Mouse (Mus musculus) NIH3T3 (cell line): Measurements from ENCODE around the gene Pdpk1.
"Not testable (repeated sequence)": the region's sequence is repeated elsewhere in the genome, so short reads cannot be mapped to it uniquely, and the experiment has no call there.

Source experiments
- DNase-seq: peaks from one replicate; pipeline ENCODE4 v3.0.0-alpha.2; 2012; ENCODE audit warnings: low read depth

Pdpk1 gene

DNA sequence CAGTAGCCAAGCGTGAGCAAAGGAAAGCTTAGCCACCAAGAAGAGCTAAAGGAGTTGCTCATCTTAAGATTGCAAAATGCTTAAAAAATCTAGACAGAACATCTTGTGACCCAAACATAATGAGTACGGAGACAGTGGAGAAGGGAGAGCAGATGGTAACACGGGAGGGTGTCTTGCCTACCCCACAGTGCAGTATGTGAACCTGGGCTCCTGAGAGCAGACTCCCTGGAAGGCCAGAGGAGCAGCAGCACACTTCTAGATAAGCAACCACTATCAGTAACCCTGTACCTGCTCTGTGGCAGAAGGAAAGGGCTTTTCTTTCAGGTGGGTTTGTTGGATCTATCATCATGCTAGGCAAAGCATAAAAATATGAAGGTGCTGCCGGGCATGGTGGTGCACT, 37.7 kb downstream of the Pdpk1 start:
- DNase-seq, result no peak

DNA sequence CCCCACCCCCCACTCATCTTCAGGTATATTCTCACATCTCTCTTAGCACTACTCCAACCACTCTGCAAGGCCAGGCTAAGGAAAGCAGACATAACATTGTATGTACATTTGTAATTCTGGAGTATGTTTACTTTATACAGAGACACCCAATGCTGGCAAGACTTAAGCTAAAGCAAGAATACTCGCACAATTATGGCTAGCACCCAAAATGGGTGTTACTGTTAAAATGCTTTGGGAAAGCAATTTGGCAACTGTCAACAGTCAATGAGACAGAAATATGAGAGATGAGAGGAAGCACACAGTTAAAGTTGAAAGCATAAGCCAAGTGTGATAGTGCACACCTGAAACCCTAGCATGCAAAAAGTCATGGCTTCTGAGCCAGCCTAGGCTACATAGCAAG, 39.5 kb downstream of the Pdpk1 start:
- DNase-seq, result peak; percentile 22

DNA sequence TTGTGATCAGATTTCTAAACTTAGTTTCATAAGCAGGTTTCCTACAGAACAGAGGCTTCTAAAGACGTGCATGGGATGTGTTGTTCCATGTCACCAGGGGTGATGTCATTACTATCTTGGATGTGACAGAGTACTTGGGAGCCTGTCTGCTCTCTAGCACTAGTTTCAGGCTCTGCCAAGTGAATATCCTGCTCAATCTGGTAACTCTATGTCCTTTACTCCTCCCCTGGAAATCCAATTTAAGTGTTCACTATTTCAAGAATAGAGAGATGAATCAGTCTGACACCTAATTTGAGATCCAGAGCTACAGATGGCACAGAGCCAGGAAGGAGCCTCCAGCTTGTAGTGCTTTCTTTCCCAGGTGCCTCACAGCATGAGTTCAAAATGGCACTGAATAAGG, 41.8 kb downstream of the Pdpk1 start:
- peak; percentile 25 for DNase-seq

DNA sequence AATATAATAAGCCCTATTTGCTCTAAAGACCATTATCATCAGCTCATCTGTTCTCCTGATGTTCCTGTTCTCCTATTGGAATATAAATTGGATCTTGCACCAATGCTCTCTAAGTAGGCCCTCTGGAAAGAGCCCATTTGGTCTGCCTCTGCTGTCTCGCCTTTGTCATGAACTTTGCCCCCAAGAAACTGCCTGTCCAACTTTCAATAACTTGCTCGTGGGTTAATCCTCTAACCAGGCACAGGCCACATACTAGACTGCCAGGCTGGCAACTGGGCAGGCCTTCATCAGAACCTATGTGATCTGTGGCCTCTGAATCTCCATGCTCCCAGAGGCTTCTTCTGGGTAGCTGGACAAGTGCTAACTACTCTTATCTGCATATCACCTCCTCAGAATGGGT, 45.6 kb downstream of the Pdpk1 start:
- no peak for DNase-seq

DNA sequence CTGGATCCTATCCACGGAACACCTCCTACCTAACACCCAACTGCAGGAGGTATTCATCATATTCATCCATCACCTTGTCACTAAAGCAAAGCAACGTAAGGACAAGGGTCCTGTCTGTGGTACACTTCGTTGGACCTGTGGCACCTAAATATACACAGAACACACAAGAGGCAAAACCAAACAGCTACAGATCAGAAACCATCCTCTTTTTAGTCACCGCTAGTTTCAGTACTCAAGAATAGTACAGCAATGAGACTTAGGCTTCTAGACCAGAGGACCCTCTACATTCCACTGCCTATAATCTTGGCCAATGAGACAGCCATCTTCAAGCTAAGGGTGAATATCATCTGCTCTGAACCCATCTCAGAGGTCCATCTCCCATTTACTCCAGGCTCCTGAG, 52.4 kb downstream of the Pdpk1 start:
- DNase-seq, result no peak

DNA sequence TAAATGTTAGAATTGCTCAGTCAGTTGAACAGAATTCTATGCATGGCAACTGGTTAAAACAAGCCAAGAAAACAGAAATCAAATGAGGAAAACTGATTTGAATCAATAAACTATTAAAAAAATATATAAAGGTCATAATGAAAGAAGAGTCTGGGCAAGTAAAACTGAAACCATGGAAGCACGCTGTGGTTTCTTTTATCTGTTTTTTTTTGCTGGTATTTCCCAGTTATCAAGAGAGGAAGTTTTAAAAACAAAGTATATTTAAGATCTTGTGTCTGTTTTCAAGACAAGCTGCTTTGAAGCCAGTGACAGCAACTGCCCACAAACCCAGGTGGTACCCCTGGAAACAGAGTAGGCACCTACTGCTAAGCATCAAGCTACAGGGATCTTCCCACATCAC, 60.1 kb downstream of the Pdpk1 start:
- no peak for DNase-seq

DNA sequence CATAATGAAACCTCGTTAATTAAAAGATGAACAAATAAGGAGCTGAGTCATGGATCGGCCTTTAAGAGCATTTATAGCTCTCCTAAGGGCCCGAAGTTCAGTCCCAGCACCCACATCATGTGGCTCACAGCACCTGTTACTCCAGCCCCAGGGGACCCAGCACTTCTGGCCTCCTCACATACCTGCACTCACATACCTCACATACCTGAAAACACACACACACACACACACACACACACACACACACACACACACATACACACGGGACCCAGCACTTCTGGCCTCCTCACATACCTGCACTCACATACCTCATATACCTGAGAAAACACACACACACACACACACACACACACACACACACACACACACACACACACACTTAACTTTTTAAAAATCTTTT, 64.3 kb downstream of the Pdpk1 start:
- not testable (repeated sequence) for DNase-seq

DNA sequence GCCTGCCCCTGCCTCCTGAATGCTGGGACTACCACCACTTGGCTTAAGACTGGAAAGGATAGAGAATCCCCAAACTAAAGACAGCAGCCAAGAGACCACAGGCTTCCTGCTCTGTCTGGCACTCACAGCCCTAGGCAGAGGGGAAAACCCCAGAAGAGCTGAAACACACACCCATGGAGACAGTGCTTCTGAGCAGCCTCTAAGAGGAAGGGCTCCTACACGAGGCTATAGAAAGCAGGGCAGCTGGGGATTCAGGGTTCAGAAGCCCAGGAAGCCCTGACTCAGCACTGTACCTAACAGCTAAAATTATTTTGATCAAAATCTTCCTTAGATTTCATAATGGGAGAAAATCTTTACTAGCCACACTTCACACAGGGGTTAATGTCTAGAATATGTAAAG, 66.1 kb downstream of the Pdpk1 start:
- DNase-seq, result no peak

DNA sequence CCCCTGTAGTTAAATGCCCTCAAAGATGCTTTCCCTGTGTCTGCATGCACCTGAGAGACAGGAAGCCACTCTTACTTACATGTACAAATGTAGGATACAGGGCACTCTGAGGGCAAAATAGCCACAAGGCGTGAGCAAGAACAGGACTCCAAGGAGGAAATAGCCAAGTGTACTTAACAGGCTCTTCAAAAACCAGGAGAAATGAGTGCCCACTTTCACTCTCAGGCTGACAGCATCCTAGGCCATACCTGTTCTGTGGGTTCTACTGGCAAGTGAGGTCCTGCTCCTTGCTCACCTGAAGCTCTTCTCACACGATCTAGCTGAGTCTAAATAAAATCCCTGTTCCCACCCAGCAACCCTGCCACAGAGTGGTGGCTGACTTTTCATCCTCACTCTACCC, 73.6 kb downstream of the Pdpk1 start:
- no peak for DNase-seq

DNA sequence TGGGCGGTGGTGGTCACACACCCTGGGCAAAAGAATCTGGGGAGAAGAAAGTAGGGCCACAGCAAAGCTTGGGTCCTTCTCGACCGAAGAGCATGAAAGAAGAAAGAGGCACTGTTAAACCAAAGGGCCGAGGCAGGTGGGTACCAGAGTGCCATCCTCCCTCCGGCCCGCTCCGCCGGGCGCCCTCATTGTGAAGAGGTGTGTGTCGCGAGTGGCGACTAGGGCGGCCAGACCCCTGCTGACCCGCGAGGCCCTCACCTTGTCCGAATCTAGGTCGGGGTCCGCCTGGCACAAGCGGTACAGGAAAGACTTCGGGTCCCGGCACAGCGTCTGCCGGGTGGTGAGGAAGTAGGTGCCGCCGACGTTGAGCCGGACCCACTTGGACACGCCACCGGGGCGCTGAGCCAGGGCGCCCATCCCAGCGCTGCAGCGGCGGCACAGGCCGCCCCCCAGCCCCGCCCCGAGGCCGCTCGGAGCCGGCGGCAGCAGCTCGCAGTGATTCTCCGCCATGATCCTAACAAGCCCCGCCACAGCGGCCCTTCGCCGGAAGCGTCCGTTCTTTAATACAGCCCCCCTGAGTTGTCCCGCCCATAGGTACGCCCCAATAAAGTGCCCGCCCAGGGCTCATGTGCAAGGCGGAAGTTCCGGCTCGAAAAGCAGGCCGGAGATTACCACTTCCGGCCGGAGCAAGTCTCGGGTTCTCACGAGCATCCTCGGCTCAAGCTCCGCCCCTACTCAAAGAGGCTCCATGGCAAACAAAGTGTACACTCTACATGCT, 77.6 kb downstream of the Pdpk1 start, which contains the start of gene Kctd5:
TSS of gene Kctd5 (minus strand) at position 567 of the 778 bp plus-strand sequence.
- peak; percentile 98 for DNase-seq

DNA sequence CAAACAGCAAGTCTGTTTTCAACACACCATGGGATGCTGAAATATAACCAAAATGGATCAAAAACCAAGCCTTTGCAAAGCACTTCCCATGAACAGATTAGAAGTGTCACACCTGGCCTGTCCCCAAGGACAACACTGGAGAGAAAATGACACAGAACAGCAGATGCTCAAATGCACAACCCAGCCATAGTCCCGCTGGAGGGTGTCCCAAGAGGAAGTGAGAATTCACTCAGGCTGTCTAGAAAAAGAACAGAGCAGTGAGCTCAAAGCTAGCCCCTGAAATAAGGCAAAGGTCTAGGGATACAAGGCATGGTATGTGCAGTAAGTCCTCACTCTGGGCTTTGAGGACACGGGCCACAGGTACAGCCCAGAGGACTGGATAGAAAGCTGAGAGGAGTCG, 81.2 kb downstream of the Pdpk1 start:
- DNase-seq, result no peak

DNA sequence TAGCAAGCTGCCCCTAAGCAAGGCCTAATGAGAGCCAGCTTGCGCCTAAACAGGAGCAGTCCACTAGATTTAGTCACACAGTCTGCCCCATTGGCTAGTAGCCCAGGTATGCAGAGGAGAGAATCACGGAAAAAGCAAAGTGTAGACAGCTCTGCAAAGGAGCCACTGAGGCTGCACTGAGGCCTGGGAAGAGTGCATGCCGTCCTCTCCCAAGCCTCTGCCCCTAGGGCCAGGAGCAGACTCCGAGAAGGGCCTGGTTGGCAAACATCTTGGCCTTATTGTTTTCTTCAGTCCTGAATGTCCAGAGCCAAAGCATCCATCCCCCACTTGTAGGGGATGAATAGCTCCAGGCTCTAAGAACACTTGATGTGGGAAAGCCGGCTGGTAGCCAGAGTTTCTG, 82.5 kb downstream of the Pdpk1 start:
- peak; percentile 84 for DNase-seq

DNA sequence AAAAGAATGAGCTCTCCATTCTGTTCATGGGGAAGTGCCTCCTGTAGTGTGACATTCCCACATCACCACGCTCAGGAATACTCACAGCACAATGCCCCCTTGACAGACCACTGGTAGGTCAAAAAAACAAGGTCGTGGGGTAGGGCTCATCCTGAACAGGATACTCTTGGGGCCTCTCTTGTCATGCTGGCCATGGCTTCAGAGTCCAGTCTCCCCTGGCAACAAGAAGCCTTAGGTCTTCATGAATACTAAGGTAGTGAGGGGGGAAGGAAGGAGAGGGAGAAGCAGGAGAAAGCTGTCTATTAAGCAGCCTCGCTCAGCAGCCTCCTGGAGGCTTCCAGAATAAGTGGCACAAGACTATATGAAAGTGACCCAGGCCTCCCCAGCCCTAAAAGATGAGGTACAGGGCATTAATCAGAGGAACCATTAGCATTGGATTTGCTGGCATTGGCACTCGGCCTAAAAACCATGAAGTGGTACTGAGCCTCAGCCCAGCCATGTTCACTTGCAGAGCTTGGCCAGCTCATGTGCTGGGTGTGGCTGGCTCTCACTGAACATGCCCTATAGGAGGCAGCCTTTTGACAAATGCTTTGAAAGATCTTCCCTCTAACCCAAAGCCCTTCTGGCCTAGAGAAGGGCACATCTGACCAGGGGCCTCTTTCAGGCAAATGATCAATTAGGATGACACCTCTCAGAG, 88.1 kb downstream of the Pdpk1 start:
- peak; percentile 41 for DNase-seq

DNA sequence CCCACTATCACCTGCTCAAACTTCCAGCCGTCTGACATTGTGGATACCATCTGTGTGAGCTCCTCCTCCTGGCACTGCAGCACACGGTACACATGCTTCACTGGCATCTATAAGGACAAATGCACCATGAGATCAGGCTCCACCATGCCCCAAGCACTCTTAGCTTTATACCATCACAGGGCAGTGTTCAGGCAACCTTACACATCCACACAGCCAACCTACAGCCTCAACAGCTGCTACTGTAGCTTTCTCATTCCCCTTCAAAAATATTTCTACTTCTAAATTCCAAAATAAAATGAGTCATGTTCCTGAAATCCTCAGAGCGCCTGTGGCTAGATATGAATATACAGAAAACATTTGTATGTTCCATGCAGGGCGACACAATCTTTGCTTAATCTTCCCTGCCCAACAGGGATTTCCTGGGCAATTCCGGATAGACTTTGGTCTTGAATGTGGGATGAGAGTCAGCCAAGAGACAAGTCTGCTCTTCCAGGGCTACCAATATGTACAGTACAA, 92.9 kb downstream of the Pdpk1 start:
- DNase-seq, result peak; percentile 61

DNA sequence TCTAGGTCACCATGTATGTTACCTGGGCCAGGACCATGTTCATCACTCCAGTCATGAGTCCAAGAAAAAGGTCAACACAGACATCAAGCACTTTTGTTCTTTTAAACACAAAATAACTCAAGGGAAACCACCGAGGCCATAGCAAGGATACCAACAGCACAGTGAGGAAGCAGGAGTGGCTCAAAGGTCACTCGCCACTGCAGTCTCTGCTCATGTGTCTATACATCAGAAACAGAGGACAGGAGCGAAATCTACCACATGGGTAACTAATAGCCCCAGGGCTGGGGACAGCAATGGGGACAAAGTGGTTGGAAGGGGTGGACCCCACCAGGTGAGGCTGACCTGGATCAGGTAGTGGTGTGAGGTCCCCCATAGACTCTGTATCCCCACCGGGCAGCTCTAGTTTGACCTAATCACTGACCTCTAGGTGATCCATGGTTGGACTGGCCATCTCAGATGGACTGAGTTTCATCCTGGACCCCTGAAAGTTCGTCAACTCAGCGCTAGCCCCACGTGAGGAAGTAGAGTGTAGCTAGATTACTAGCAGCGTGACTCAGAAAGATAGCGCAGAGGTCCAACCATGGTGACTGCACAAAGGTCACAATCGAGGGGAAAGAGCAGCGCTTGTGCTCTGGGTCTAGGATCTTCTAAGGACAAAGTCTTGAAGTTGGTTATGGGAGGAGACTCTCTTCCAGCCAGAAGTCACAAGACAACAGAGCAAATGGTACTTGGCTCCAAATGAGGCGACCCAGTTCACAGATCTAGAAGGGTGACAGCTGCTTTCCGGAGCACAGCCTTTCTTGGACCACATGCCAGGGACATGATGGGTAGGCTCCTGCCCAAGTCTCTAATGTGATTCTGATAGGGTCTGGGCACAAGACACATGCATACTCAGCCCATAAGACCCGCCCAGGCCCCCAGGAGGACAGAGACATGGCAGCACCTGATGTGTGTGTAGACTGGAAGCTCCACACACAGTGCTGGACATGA, 93.8 kb downstream of the Pdpk1 start:
- DNase-seq, result no peak

DNA sequence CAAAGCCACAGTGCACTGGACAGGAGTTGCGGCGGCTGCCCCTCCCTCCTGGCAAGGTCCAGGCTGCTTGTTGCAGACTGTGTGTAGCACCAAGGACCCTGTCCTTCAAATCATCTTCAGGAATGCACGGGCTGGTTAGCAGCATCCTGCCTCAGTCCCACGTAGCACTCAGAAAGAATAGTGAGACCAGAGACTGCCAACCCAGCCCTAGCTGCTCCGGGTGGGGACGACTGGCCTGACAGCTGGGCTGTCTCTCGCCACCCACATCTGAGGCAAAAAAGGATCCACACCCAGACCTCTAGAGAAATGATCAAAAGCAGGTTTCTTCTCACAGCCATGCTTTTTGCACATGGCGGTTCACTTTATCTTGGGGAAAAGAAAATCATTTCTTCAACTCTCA, 101.7 kb downstream of the Pdpk1 start:
- no peak for DNase-seq

DNA sequence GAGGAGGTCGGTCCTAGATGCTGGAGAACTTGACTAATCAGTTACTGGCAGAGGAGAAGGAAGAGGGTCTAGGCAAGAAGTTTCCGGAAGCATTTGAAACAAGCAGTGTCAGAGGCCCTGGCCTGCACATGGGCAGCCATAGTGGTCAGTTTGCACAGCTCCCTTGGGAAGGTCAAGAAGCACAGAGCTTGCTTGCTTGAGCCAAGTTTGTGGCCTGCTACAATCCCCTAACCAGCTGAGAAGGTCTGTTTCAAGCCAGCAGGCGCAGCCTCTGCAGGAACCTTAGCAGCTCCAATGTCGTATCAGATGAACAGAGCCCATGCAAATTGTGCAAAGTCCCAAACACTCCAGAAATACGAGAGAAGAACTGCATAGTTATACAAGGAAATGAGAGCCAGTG, 102.7 kb downstream of the Pdpk1 start:
- no peak for DNase-seq

DNA sequence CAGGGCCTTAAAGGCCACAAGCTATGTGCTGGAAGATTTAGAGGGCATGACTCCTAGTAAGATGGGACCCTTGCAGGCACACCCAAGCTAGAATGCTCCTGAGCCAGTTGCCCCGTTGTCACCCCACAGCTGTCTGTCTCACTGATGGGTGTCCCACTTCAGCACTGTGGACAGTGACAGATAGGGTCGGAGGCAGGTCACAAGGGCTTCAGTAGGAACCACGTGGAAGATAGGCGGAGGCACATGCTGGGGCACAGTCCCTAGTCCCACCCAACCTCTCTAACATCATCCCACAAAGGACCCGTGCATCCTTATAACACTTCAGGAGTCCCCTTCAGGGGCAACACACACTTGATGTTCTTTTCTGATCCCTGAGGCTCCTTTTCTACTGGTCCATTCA, 104.7 kb downstream of the Pdpk1 start:
- no peak for DNase-seq

DNA sequence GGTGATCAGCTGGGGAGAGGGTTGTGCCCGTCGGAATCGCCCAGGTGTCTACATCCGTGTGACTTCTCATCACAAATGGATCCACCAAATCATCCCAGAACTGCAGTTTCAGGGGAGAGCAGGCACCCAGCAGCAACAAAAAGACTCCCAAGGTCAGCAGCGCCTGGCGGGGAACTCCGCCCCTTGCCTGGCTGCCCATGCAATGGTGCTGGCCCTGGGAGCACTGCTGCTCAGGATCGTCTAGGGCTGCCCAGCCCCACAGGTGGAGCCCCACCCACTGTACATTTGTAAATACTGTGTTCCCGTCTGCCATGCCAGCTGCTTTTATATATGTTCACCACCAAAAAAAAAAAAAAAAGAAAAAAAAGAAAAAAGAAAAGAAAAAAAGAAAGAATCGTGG, 105.1 kb downstream of the Pdpk1 start:
- DNase-seq, result no peak

DNA sequence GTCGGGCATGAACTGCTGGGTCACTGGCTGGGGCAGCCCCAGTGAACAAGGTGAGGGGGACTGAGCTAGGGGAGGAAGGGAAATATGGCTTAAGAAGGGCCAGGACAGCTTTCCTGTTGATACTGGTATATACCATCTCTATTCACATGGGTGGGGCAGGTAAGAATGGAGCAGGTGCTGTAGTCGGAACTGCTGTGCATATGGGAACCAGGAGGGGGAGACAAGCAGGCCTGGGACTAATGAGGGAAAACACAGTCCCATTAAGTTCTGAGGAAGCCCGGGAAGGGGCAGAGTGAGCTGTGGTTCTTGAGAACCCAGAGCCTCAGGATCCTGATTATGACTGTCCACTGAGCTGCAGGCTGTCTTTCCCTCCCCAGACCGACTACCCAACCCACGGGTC, 106.2 kb downstream of the Pdpk1 start:
- no peak for DNase-seq

DNA sequence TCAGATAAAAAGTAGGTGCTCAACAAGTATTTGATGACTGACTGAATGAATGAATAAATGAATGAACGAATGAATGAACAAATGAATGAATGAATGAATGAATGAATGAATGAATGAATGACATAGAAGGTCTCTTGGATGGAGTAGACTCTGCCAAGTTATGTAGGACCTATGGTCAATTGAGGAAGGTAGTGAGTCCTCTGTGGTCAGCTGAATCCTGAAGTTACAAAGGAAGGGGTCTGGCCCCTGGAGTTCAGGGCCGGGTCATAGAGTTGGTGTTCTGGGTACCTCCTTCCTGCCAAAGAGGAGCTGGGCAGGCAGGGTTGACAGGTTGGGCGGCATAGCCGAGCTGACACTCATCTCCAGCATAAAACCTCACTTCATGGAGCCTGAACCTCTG, 112.9 kb downstream of the Pdpk1 start, which contains the start of gene Prss27:
TSS of gene Prss27 (plus strand) at position 301 of the 400 bp plus-strand sequence.
- DNase-seq, result no peak

DNA sequence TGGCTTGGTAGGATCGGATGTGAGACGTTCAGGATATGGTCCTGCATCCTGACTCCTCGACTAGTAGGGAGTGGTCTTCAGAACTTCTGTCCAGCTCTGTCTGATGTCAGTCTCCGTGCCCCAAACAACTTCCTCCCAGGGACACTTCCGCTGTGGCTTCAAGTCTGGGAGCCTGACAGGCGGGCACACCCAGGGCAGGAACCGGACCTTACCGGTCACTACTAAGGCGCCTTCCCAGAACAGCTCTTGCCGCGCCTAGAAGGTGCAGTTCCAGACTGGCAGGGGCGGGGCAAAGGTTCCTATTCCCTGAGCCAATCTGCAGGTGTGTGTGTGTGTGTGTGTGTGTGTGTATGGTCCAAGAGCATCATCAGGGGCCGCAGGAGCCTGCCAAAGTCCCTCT, 113.4 kb downstream of the Pdpk1 start:
- no peak for DNase-seq
